Mouse (Mus musculus): Measurements from ENCODE around the gene Lypd1.

Gene Lypd1

DNA sequence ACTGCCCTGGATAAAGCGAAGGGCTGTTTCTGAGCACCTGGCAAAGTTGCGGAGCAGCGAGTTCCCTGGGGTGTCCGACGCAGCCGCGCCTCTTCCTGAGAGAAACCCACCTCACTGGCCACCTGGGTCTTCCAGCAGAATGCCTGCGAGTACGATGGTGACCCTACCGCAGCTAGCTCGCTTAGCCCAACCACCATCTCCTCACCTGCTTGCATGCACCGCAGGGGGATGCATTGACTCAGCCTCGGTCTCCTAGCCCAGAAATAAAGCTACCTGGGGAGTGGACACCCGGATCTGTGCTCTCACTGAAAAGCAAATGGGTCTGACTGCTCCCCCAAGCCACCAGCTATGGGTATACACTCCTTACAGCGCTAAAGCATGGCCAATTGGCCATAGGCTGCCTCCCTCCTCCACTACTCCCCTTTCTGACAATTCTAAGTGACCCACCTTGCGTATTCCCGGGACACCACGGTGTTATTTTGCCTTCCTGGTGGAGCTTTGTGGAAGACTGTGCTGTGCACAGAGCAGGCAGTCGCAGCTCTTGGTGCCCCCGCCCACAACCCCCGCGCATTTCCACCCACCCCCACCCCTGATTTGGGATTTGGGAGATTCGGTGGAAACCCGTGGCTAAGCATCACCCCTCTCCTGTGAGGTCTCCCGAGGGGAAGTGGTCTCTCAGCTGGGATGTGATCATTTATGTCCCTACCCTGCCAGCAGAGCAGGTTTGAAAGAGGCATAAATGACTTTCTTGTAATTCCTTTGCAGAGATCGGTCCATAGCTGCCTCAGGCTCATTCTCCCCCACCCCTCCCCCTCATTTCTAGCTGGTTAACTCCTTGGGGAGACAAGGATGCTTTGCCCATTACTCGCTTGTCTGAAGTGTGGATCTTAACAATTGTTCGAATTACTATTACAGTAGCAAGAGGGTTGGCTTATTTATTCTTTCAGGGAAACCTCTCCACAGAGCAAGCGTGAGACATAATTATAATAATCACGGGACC lies at the start of gene Lypd1:
Gene Lypd1 (minus strand): TSS at position 501 of the 1,000 bp plus-strand sequence.
- DNase-seq (ENCODE audit: low spot score) = no peak

DNA sequence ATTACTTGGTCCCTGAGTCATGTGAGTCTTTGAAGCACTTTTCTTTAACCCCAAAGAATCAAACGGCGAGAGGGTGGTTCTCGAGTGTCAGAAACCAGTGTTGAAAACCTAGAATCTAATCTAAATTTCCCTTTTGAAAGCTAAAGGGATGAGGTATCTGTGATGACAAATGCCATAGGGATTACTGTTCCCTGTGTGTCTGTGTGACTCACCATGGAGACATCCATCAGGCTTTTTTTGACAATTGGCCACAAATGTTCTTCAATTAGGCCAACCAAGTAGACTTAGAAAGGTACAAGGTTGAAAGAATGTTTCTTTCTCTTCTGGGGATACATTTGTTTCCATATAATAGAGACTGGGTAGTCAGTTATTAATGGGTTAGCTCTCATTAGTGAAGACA lies 38.1 kb upstream of the Lypd1 start:
- no peak for DNase-seq (ENCODE audit: low spot score)

GRCm38 (mm10) chr1:125949076-125949475 lies 36.2 kb upstream of the Lypd1 start:
- DNase-seq (ENCODE audit: low spot score) = no peak

DNA sequence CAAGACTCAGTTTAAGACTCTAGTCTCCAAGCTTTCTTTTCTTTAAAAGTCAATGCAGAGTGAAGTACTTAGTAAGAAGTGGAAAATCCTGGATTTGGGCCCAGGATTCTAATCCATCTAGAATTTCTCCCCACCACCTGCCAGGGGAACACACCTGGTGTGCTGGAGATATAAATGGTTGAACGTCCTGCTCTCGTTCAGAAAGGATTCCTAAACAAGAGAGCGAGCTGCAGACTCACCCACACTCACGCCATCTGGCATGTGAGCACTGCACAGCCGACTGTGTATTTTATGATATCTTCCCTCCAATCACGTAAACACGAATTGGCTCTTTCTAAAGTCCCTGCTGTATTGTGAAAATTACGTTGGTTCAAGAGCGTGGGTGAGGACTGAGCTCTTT lies 32.2 kb upstream of the Lypd1 start:
- no peak for DNase-seq (ENCODE audit: low spot score)

DNA sequence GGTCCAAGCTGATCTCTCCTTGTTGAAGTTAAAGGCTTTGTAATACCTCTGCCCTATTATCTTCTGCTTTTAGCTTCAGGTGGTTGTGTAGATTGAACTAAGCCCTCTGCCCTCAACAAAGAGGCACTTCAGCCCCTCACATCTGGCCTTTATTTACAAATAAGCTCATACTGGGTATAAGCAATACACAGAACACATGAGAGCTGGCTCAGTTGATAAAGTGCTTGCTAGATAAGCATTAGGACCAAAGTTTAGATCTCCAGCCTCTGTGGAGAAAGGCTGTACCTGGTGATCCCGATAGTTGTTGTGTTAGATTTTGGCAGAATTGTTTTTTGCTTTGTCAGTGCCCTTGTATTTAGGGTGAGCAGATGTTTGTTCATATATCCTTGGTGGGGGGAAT lies 30.4 kb upstream of the Lypd1 start:
- no peak for DNase-seq (ENCODE audit: low spot score)

DNA sequence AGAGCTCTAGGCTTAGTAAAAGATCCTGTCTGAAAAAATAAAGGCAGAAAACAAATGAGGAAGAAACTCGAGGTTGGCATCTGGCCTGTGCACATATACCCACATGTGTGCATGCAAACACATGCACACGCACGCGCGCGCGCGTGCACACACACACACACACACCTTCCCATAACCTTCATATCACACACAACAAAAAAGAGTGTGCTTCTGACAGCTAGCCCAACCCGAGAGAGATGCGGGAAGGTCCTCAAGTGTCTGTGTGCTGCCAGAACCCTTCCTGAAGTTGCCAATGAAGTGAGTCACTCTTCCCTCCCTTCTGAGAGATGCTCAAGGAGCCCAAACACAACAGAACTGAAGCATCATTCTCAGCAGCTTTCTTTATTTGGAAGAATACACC lies 12.6 kb upstream of the Lypd1 start:
- DNase-seq (ENCODE audit: low spot score) = no peak

GRCm38 (mm10) chr1:125923062-125923461 lies 10.2 kb upstream of the Lypd1 start:
- DNase-seq (ENCODE audit: low spot score) = no peak

DNA sequence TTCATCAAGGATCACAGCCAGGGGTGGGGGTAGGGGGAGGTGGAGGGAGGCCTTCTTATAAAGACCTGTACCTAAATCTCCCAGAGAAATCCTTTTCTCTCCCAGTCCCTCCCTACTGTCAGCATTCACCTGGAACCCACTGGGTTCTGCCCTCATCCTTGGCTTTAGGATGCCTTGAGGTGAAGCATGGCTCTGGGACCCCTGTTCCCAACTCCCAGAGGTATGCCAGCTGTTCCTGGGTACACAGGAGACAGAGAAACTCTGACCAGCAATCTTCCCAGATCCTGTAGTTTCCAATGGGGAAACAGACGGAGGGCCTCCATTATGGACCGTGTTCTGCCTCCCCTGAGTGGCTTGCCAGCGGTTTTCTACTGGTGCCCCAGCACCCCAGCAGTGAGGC lies 7.8 kb upstream of the Lypd1 start:
- DNase-seq (ENCODE audit: low spot score) = no peak

GRCm38 (mm10) chr1:125911901-125912445 lies 928 bp downstream of the Lypd1 start:
- DNase-seq (ENCODE audit: low spot score) = peak; percentile 10

DNA sequence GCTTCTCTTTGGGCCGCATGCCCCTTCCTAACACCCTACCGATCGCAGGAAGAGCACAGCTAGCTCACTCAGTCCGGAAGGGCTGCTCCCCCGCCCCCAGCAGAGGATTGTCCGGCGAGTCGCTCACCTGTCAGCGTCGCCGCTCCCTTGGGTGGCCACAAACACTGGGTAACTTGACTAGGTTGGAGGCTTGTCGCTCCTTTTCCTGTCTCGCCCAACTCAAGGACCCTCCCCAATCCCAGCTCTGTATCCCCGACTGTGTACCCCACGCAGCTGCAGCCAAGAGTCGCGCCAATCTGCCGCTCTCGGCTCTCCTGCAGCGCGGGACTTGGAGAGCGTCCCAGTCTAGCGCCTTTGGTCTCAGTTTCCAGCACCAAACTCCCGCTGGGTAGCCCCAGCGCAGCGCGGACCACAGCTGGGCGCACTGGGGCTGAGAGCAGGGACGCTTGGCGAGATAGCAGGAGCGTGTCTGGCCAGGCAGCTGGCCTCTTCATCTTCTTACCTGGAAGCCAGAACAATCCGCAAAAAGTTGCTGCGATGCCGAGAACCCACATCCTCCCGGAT lies 1.5 kb downstream of the Lypd1 start:
- peak; percentile 9 for DNase-seq (ENCODE audit: low spot score)

GRCm38 (mm10) chr1:125910871-125911265 lies 2.0 kb downstream of the Lypd1 start:
- DNase-seq (ENCODE audit: low spot score) = no peak

GRCm38 (mm10) chr1:125910211-125910870 lies 2.6 kb downstream of the Lypd1 start:
- DNase-seq (ENCODE audit: low spot score) = peak; percentile 3

DNA sequence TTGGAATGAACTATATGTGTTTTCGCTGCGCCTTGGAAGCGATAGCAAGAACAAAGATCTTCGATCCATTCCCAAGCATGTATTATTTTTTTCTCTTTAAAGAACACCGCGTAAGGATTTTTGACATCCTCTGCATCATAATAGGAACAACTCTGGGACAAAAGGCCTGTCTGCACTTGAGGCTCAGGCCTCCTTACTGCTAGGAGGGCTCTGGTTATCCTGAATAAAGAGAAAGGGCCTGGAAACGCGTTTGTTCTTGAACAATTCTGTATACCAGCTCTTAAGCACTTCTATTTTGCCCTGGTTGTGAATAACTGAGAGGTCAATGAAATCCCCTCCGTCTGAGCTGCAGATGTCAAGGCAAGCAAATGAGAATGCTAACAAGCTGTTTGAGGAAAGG lies 19.7 kb downstream of the Lypd1 start:
- DNase-seq (ENCODE audit: low spot score) = no peak

DNA sequence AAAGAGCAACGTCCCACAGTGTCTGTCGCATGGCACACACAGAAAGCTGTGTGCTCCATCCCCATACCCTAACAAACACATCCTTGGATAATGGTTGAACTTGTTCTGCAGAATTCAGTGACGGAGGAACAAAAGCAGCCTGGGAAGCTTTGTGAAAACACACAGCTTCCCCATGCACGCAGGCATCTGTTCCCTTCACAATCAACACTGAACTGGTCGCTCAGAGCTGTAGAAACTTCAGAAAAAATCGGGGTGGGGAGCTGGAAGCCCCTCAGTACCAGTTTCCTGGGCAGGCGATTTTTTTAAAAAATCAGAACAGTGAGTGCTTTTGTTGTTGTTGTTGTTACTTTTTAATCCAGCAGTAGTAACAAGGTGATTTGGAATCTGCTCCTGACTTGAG lies 42.8 kb downstream of the Lypd1 start:
- no peak for DNase-seq (ENCODE audit: low spot score)

DNA sequence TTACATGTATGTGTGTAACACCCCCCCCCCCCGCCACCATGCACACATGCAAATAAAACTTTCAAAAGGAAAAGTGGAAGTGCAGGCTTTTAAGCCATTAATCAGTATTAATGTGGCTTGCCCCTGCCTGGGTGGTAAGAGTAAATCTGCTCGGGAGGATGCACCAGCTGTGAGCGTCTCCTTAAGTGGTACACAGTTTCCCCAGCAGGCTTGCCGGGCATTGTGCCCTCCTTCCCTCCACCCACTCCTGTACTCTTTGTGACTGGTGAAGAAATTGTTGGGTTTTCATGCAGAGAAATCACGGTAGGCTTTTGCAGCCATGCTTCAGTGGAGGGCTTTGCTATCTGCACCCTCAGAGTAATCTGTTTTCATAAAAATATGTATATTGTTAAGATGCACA lies 54.3 kb downstream of the Lypd1 start:
- no peak for DNase-seq (ENCODE audit: low spot score)

DNA sequence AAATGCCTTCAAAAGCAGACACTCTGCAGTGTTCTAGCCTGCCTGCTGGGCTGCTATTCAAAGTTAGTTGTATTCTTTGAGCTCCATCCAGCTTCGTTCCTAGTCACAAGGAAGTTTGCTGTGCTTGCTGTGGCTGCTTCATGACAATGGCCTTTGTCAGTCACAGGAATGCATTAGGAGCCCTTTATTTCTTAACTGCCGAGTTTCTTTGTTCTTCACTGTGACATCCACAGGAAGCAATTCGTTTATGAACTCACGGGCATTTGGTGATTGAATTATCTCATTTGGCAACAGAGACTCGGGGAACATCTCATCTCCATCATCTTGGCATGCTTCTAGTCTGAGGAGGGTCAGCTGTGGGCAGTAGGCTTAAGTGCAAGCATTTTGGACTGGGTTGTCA lies 58.3 kb downstream of the Lypd1 start:
- DNase-seq (ENCODE audit: low spot score) = no peak

DNA sequence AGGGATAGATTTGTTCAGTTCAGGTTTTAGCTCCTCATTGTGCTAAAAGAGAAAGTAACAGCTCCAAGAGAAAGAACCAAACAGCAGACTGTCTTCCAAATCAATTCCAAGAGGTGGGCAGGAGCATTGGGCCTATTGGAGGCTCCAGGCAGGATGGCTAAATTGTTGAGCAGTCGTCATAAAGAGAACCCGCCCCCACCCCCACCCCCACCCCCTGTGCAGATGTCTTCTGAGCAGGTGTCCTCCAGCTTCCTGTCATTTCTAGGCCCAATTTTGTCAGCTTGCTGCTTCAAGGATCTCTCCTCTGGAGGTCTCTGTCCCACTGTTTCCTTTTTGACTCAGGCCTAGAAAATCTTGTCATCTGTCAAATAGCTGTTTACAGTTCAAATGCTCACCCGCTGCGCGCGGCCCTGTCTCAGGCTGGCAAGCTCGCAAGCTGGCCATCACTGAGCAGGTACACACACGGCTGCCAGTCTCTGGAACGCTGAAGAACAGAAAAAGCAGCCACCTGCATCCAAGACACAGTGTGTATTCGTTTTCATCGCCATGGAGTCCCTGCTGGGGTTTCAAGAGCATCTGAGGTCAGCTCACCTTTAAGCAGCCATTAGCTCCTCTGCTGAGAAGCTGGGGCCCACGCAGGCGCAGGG lies 73.0 kb downstream of the Lypd1 start:
- DNase-seq (ENCODE audit: low spot score) = no peak

GRCm38 (mm10) chr1:125837507-125837906 lies 75.4 kb downstream of the Lypd1 start:
- DNase-seq (ENCODE audit: low spot score) = no peak

DNA sequence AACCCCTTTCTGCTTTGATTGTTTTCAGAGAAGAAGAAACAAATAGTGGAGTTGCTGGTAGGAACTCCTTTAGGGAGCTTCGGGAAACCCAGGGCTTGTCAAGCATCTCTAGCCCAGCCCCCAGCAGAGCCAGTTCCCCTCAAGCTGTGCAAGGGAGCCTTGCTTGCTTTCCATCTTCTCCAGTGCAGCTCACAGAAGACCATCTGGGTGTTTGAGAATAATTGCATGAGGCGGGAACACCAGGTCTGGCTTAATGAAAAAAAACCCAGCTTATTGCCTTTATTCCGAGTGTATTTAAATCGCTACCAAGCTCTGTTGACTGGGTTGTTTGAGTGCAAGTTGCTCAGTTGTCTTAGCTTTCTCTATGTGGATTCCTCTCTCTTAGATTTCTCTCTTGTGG lies 89.3 kb downstream of the Lypd1 start:
- DNase-seq (ENCODE audit: low spot score) = no peak

- no peak for DNase-seq (ENCODE audit: low spot score)
Observed at GRCm38 (mm10) chr1:125821101-125821500, 91.8 kb downstream of the Lypd1 start.
